Mouse (Mus musculus) lung, postnatal 0 days (tissue): Measurements from ENCODE around the gene Slc22a18. TPM values are rescaled to one million over a fixed set of nuclear protein-coding genes. Genes with fewer than 3 reads are reported as not detected.

ENCODE experiments used
- ATAC-seq: fragments of 200-750 bp; cut with Nextera tagmentation; 2 replicates; pipeline ENCODE4 v1.8.0; 2017; ENCODE audit warnings: moderate library complexity
- DNase-seq: peaks from one replicate; pipeline ENCODE4 v3.0.0-alpha.2; 2016; ENCODE audit warnings: low spot score
- H3K27ac ChIP-seq: fragments of 300-500 bp; sonication (generic); 2 replicates; pipeline ENCODE4 v1.5.1; 2014; ENCODE audit warnings: antibody characterized with exemption, mild to moderate bottlenecking, low read length, mixed read lengths
- H3K27me3 ChIP-seq: fragments of 300-500 bp; sonication (generic); replicated peaks from 2 replicates; pipeline ENCODE4 v1.6.1; 2014; ENCODE audit warnings: low read length, mixed read lengths; ENCODE audit not compliant: insufficient read depth
- H3K36me3 ChIP-seq: fragments of 300-500 bp; sonication (generic); 2 replicates; pipeline ENCODE4 v1.6.1; 2014; ENCODE audit warnings: low read length, mixed read lengths; ENCODE audit not compliant: insufficient read depth
- H3K4me1 ChIP-seq: fragments of 300-500 bp; sonication (generic); 2 replicates; pipeline ENCODE4 v1.6.1; 2014; ENCODE audit warnings: antibody characterized with exemption, low read depth, low read length, mixed read lengths; ENCODE audit not compliant: insufficient read depth
- H3K4me2 ChIP-seq: fragments of 300-500 bp; sonication (generic); replicated peaks from 2 replicates; pipeline ENCODE4 v1.6.1; 2014; ENCODE audit warnings: low read depth, mild to moderate bottlenecking, low read length, moderate library complexity, mixed read lengths
- H3K4me3 ChIP-seq: fragments of 300-500 bp; sonication (generic); 2 replicates; pipeline ENCODE4 v1.5.1; 2014; ENCODE audit warnings: low read depth, low read length
- H3K9ac ChIP-seq: fragments of 300-500 bp; sonication (generic); replicated peaks from 2 replicates; pipeline ENCODE4 v1.6.1; 2014; ENCODE audit warnings: low read depth, mild to moderate bottlenecking
- H3K9me3 ChIP-seq: fragments of 300-500 bp; sonication (generic); 2 replicates; pipeline ENCODE4 v1.6.1; 2016; ENCODE audit warnings: low read length, mixed read lengths
- CTCF ChIP-seq: IDR thresholded peaks from 2 replicates; pipeline ENCODE4 v1.5.1; 2016; ENCODE audit warnings: antibody characterized with exemption, mild to moderate bottlenecking
- EP300 ChIP-seq: IDR thresholded peaks from 2 replicates; pipeline ENCODE4 v1.6.1; 2016; ENCODE audit warnings: antibody characterized with exemption, mild to moderate bottlenecking, control low read depth
- WGBS: fragments of 180-500 bp; shearing (Covaris S2); extraction: QIAGEN DNeasy Blood & Tissue Kit; methylation state at CpG from one replicate; pipeline ENCODE4 v1.1.7; 2014; 5-methylcytosine and 5-hydroxymethylcytosine counted together
- polyA plus RNA-seq: library from polyadenylated mRNA; unstranded; fragments of >200 nt; fragmentation: Nextera tagmentation; extraction: Ambion mirVana; gene quantifications from 2 replicates; pipeline ENCODE4 v1.2.1, GENCODE M21; 2015

The Slc22a18 gene
- polyA plus RNA-seq, 1 experiment from 2014 or later: 4.4 TPM

- H3K4me3 ChIP-seq: no peak overlapping the region
- no peaks in the 10 kb centered on the region for H3K27me3 ChIP-seq
- no peaks in the 10 kb centered on the region for H3K36me3 ChIP-seq
- ATAC-seq: no peak
- H3K27ac ChIP-seq: no peak overlapping the region
- no peak overlapping the region for H3K9ac ChIP-seq
- H3K4me2 ChIP-seq: no peak overlapping the region
- no peak for DNase-seq
- TF ChIP-seq EP300: no peak
- H3K9me3 ChIP-seq: no peaks in the 10 kb centered on the region
- 0 out of 2 replicates have a peak, but pooled peaks cover 3% of the 10 kb centered on the region for H3K4me1 ChIP-seq
- WGBS: 80% methylated on average over 5 of the region's 5 CpGs
These were observed 4.3 kb downstream of the Slc22a18 start for GRCm38 (mm10) chr7:143477800-143478199.

- Histone ChIP-seq H3K9me3 (no peaks in the 10 kb centered on the region), H3K27me3 (no peaks in the 10 kb centered on the region), H3K4me2 (no peak overlapping the region), H3K9ac (no peak overlapping the region), H3K4me1 (no peaks in the 10 kb centered on the region), H3K4me3 (no peak overlapping the region), H3K36me3 (no peaks in the 10 kb centered on the region), H3K27ac (no peak overlapping the region)
- peak; percentile 69 for ATAC-seq
- peak; percentile 79 for DNase-seq
- 30% methylated on average over 13 of the region's 13 CpGs for WGBS
- TF ChIP-seq CTCF (peak; percentile 85), EP300 (no peak)
These were observed 7.0 kb downstream of the Slc22a18 start for GRCm38 (mm10) chr7:143480498-143480897.

GRCm38 (mm10) chr7:143481806-143482387 is 8.4 kb downstream of the Slc22a18 start:
- no peaks in the 10 kb centered on the region for H3K4me1 ChIP-seq
- DNase-seq: no peak
- no peaks in the 10 kb centered on the region for H3K27me3 ChIP-seq
- no peak overlapping the region for H3K4me2 ChIP-seq
- H3K27ac ChIP-seq: no peak overlapping the region
- WGBS: 37% methylated on average over 5 of the region's 5 CpGs
- H3K4me3 ChIP-seq: no peak overlapping the region
- no peak for ATAC-seq
- TF ChIP-seq EP300 (no peak), CTCF (no peak)
- H3K9ac ChIP-seq: no peak overlapping the region
- H3K9me3 ChIP-seq: no peaks in the 10 kb centered on the region
- no peaks in the 10 kb centered on the region for H3K36me3 ChIP-seq

- H3K4me1 ChIP-seq: no peaks in the 10 kb centered on the region
- H3K9me3 ChIP-seq: no peaks in the 10 kb centered on the region
- H3K4me2 ChIP-seq: no peak overlapping the region
- 0 out of 2 replicates have a peak, but pooled peaks have one; percentile 13 for ATAC-seq
- no peak for TF ChIP-seq EP300
- TF ChIP-seq CTCF: no peak
- H3K36me3 ChIP-seq: no peaks in the 10 kb centered on the region
- no peaks in the 10 kb centered on the region for H3K27me3 ChIP-seq
- 19% methylated on average over 6 of the region's 6 CpGs for WGBS
- H3K27ac ChIP-seq: no peak overlapping the region
- no peak for DNase-seq
- no peak overlapping the region for H3K4me3 ChIP-seq
- H3K9ac ChIP-seq: no peak overlapping the region
These were observed 9.0 kb downstream of the Slc22a18 start for GRCm38 (mm10) chr7:143482541-143482940.

- ATAC-seq (no peak), DNase-seq (no peak)
- H3K9ac ChIP-seq: no peak overlapping the region
- no peaks in the 10 kb centered on the region for H3K36me3 ChIP-seq
- TF ChIP-seq CTCF (no peak), EP300 (no peak)
- no peak overlapping the region for H3K4me3 ChIP-seq
- H3K27me3 ChIP-seq: no peaks in the 10 kb centered on the region
- H3K9me3 ChIP-seq: no peaks in the 10 kb centered on the region
- no peak overlapping the region for H3K27ac ChIP-seq
- 77% methylated on average over 6 of the region's 6 CpGs for WGBS
- H3K4me1 ChIP-seq: no peaks in the 10 kb centered on the region
- H3K4me2 ChIP-seq: no peak overlapping the region
These were observed 16.2 kb downstream of the Slc22a18 start for GRCm38 (mm10) chr7:143489735-143490134.

- Histone ChIP-seq H3K9me3 (no peaks in the 10 kb centered on the region), H3K4me3 (no peak overlapping the region), H3K4me1 (no peaks in the 10 kb centered on the region), H3K9ac (no peak overlapping the region), H3K36me3 (no peaks in the 10 kb centered on the region), H3K4me2 (no peak overlapping the region), H3K27me3 (no peaks in the 10 kb centered on the region), H3K27ac (no peak overlapping the region)
- ATAC-seq: peak; percentile 37
- 60% methylated on average over 6 of the region's 6 CpGs for WGBS
- no peak for TF ChIP-seq CTCF
- no peak for TF ChIP-seq EP300
- no peak for DNase-seq
These were observed 20.1 kb downstream of the Slc22a18 start for GRCm38 (mm10) chr7:143493616-143494126.
